Mouse (Mus musculus): ENCODE measurements around the gene Brinp2. TPM values are rescaled to one million over a fixed set of nuclear protein-coding genes. Genes with fewer than 3 reads are reported as not detected.

Brinp2 gene
- total and polyA plus RNA-seq, 3 experiments, result 0.03 TPM; not detected in 2

- TF ChIP-seq USF1 (IDR thresholded peaks at IDR 0.05; ENCODE audit: low read depth, low read length) (no peak), MYB (IDR thresholded peaks at IDR 0.05; ENCODE audit: low read depth, low read length) (no peak), EP300 (IDR thresholded peaks at IDR 0.05; ENCODE audit: low read depth in 1 of 2, low read length in 2 of 2) (no peak), SIN3A (IDR thresholded peaks at IDR 0.05; ENCODE audit: low read length) (no peak), ELF1 (IDR thresholded peaks at IDR 0.05; ENCODE audit: low read depth, low read length) (no peak), MEF2A (IDR thresholded peaks at IDR 0.05; ENCODE audit: extremely low read depth, insufficient replicate concordance, low read depth, low read length, poor library complexity, severe bottlenecking) (no peak), SMC3 (IDR thresholded peaks at IDR 0.05; ENCODE audit: low read depth, low read length) (no peak), USF2 (IDR thresholded peaks at IDR 0.05; ENCODE audit: borderline replicate concordance in 1 of 2, insufficient read depth in 1 of 2, low read depth in 1 of 2, low read length in 2 of 2) (no peak), POLR2A (IDR thresholded peaks at IDR 0.05; ENCODE audit: control insufficient read depth in 1 of 2, insufficient read depth in 1 of 2, low read depth in 1 of 2, low read length in 2 of 2, poor library complexity in 1 of 2) (no peak), TBP (IDR thresholded peaks at IDR 0.05; ENCODE audit: low read depth, low read length) (no peak), JUND (IDR thresholded peaks at IDR 0.05; ENCODE audit: low read depth, low read length) (no peak), NRF1 (IDR thresholded peaks at IDR 0.05; ENCODE audit: insufficient read depth, low read depth, low read length, poor library complexity, severe bottlenecking) (no peak), GATA1 (IDR thresholded peaks at IDR 0.05; ENCODE audit: low read depth, low read length) (no peak), UBTF (IDR thresholded peaks at IDR 0.05; ENCODE audit: borderline replicate concordance, insufficient read depth, low read depth, low read length) (no peak)
- Histone ChIP-seq H3K79me2 (ENCODE audit: control insufficient read depth, insufficient read depth, low read length, poor library complexity) (no peaks in the 10 kb centered on the region), H3K9ac (ENCODE audit: control insufficient read depth, low read depth, low read length, poor library complexity, severe bottlenecking) (no peak overlapping the region), H3K4me3 (ENCODE audit: control insufficient read depth in 1 of 2, insufficient read depth in 1 of 2, low read depth in 2 of 2, low read length in 2 of 2) (no peak overlapping the region), H3K36me3 (ENCODE audit: control insufficient read depth in 1 of 2, insufficient read depth in 2 of 2, low read length in 2 of 2) (no peaks in the 10 kb centered on the region), H3K27me3 (ENCODE audit: control insufficient read depth in 1 of 2, insufficient read depth in 2 of 2, low read length in 2 of 2) (no peaks in the 10 kb centered on the region), H3K9me3 (replicated peaks; ENCODE audit: insufficient read depth, low read length) (no peaks in the 10 kb centered on the region), H3K27ac (ENCODE audit: control insufficient read depth, low read depth, low read length) (no peak overlapping the region), H3K4me1 (ENCODE audit: control insufficient read depth in 1 of 2, insufficient read depth in 2 of 2, low read length in 2 of 2) (no peaks in the 10 kb centered on the region)
- DNase-seq (ENCODE audit: low read depth, low spot score), result no peak
Measured at GRCm38 (mm10) chr1:158353656-158354371, 2.3 kb downstream of the Brinp2 start.

GRCm38 (mm10) chr1:158343243-158343714, 12.8 kb downstream of the Brinp2 start:
- H3K36me3 ChIP-seq (ENCODE audit: control insufficient read depth in 1 of 2, insufficient read depth in 2 of 2, low read length in 2 of 2), result no peaks in the 10 kb centered on the region
- H3K4me1 ChIP-seq (ENCODE audit: control insufficient read depth in 1 of 2, insufficient read depth in 2 of 2, low read length in 2 of 2), result no peaks in the 10 kb centered on the region
- DNase-seq (ENCODE audit: low read depth, low spot score), result no peak
- no peak overlapping the region for H3K27ac ChIP-seq (ENCODE audit: control insufficient read depth, low read depth, low read length)
- H3K79me2 ChIP-seq (ENCODE audit: control insufficient read depth, insufficient read depth, low read length, poor library complexity), result no peaks in the 10 kb centered on the region
- H3K4me3 ChIP-seq (ENCODE audit: control insufficient read depth in 1 of 2, insufficient read depth in 1 of 2, low read depth in 2 of 2, low read length in 2 of 2), result no peak overlapping the region
- no peak for TF ChIP-seq CHD2 (IDR thresholded peaks at IDR 0.05; ENCODE audit: low read length)
- TF ChIP-seq TAL1 (IDR thresholded peaks at IDR 0.05; ENCODE audit: low read length), result no peak
- TF ChIP-seq POLR2AphosphoS2 (IDR thresholded peaks at IDR 0.05; ENCODE audit: low read length), result no peak
- TF ChIP-seq UBTF (IDR thresholded peaks at IDR 0.05; ENCODE audit: borderline replicate concordance, insufficient read depth, low read depth, low read length), result no peak
- no peak for TF ChIP-seq MAFK (IDR thresholded peaks at IDR 0.05; ENCODE audit: borderline replicate concordance, low read depth, low read length)
- TF ChIP-seq MEF2A (IDR thresholded peaks at IDR 0.05; ENCODE audit: extremely low read depth, insufficient replicate concordance, low read depth, low read length, poor library complexity, severe bottlenecking), result no peak
- TF ChIP-seq BHLHE40 (IDR thresholded peaks at IDR 0.05; ENCODE audit: borderline replicate concordance, low read depth, low read length), result no peak
- TF ChIP-seq USF2 (IDR thresholded peaks at IDR 0.05; ENCODE audit: borderline replicate concordance in 1 of 2, insufficient read depth in 1 of 2, low read depth in 1 of 2, low read length in 2 of 2), result no peak
- no peak for TF ChIP-seq TCF12 (IDR thresholded peaks at IDR 0.05; ENCODE audit: low read depth, low read length)
- TF ChIP-seq ELF1 (IDR thresholded peaks at IDR 0.05; ENCODE audit: low read depth, low read length), result no peak
- TF ChIP-seq POLR2AphosphoS5 (IDR thresholded peaks at IDR 0.05; ENCODE audit: borderline replicate concordance, low read depth, low read length), result no peak
- TF ChIP-seq RAD21 (IDR thresholded peaks at IDR 0.05; ENCODE audit: low read depth, low read length), result no peak
- no peak for TF ChIP-seq ZNF384 (IDR thresholded peaks at IDR 0.05; ENCODE audit: low read depth, low read length)
- no peak for TF ChIP-seq EP300 (IDR thresholded peaks at IDR 0.05; ENCODE audit: low read depth in 1 of 2, low read length in 2 of 2)
- TF ChIP-seq MYB (IDR thresholded peaks at IDR 0.05; ENCODE audit: low read depth, low read length), result no peak
- TF ChIP-seq HCFC1 (IDR thresholded peaks at IDR 0.05; ENCODE audit: low read depth, low read length), result no peak
- no peak for TF ChIP-seq TBP (IDR thresholded peaks at IDR 0.05; ENCODE audit: low read depth, low read length)
- TF ChIP-seq ZKSCAN1 (IDR thresholded peaks at IDR 0.05; ENCODE audit: low read depth, low read length), result no peak
- TF ChIP-seq USF1 (IDR thresholded peaks at IDR 0.05; ENCODE audit: low read depth, low read length), result no peak
- TF ChIP-seq RCOR1 (IDR thresholded peaks at IDR 0.05; ENCODE audit: low read depth, low read length), result no peak
- H3K9ac ChIP-seq (ENCODE audit: control insufficient read depth, low read depth, low read length, poor library complexity, severe bottlenecking), result no peak overlapping the region
- no peaks in the 10 kb centered on the region; a peak in 2 of 4 replicates for H3K27me3 ChIP-seq (ENCODE audit: control insufficient read depth in 1 of 2, insufficient read depth in 2 of 2, low read length in 2 of 2)
- no peaks in the 10 kb centered on the region for H3K9me3 ChIP-seq (replicated peaks; ENCODE audit: insufficient read depth, low read length)
